Mouse (Mus musculus): ENCODE data around the gene Dlg4. TPM values are rescaled to one million over a fixed set of nuclear protein-coding genes. Genes with fewer than 3 reads are reported as not detected.
A peak's percentile ranks its signal among the peaks of the same experiment; 100 is the strongest.

Gene Dlg4
- polyA plus RNA-seq (2012; rRNA removed): 8.1 and 8.3 TPM in 2 replicates

GRCm38 (mm10) chr11:70016669-70017068 is at the start of gene Dlg4:
Dlg4 (plus strand) TSS chr11:70016942.
- WGBS: 78% methylated on average over 3 of the region's 3 CpGs
- Histone ChIP-seq H3K4me3 (ENCODE audit: insufficient read depth, low read depth, low read length) (no peak within 1 kb of the TSS), H3K4me1 (ENCODE audit: control insufficient read depth, insufficient read depth, low read length) (peaks cover 15% of the 10 kb centered on the region; the same call in 1 of the 2 replicates), H3K27me3 (replicated peaks; ENCODE audit: control insufficient read depth, insufficient read depth, low read length) (no peaks in the 10 kb centered on the region), H3K27ac (ENCODE audit: insufficient read depth, low read depth, low read length) (no peak within 1 kb of the TSS), H3K36me3 (ENCODE audit: control insufficient read depth, insufficient read depth, low read length) (no peaks in the 10 kb centered on the region; the same call in 1 of the 2 replicates)
- TF ChIP-seq POLR2A (IDR thresholded peaks at IDR 0.05; ENCODE audit: low read depth, low read length): no peak
- no peak for TF ChIP-seq CTCF (conservative IDR thresholded peaks at IDR 0.05; ENCODE audit: insufficient read depth, insufficient read length, low read depth, low read length)
- DNase-seq: no peak

- WGBS: 40% methylated on average over 4 of the region's 4 CpGs
- peaks cover 3% of the 10 kb centered on the region; the same call in 1 of the 2 replicates for H3K4me1 ChIP-seq (ENCODE audit: control insufficient read depth, insufficient read depth, low read length)
- no peaks in the 10 kb centered on the region; the same call in 1 of the 2 replicates for H3K36me3 ChIP-seq (ENCODE audit: control insufficient read depth, insufficient read depth, low read length)
- DNase-seq: no peak
- no peak overlapping the region for H3K27ac ChIP-seq (ENCODE audit: insufficient read depth, low read depth, low read length)
- no peak for TF ChIP-seq POLR2A (IDR thresholded peaks at IDR 0.05; ENCODE audit: low read depth, low read length)
- no peak for TF ChIP-seq CTCF (conservative IDR thresholded peaks at IDR 0.05; ENCODE audit: insufficient read depth, insufficient read length, low read depth, low read length)
- no peak overlapping the region for H3K4me3 ChIP-seq (ENCODE audit: insufficient read depth, low read depth, low read length)
- H3K27me3 ChIP-seq (replicated peaks; ENCODE audit: control insufficient read depth, insufficient read depth, low read length): peaks cover 1% of the 10 kb centered on the region; the same call in 1 of the 2 replicates
These were observed 47.9 kb upstream of the Dlg4 start for GRCm38 (mm10) chr11:69968793-69969192.

GRCm38 (mm10) chr11:69970222-69970621 is 46.5 kb upstream of the Dlg4 start:
- TF ChIP-seq CTCF (conservative IDR thresholded peaks at IDR 0.05; ENCODE audit: insufficient read depth, insufficient read length, low read depth, low read length) (no peak), POLR2A (IDR thresholded peaks at IDR 0.05; ENCODE audit: low read depth, low read length) (no peak)
- Histone ChIP-seq H3K36me3 (ENCODE audit: control insufficient read depth, insufficient read depth, low read length) (no peaks in the 10 kb centered on the region; the same call in none of the 2 replicates), H3K27me3 (replicated peaks; ENCODE audit: control insufficient read depth, insufficient read depth, low read length) (peaks cover 1% of the 10 kb centered on the region; the same call in 1 of the 2 replicates), H3K4me1 (ENCODE audit: control insufficient read depth, insufficient read depth, low read length) (peaks cover 3% of the 10 kb centered on the region; the same call in 1 of the 2 replicates), H3K4me3 (ENCODE audit: insufficient read depth, low read depth, low read length) (no peak overlapping the region), H3K27ac (ENCODE audit: insufficient read depth, low read depth, low read length) (no peak overlapping the region)
- no peak for DNase-seq
- WGBS: 52% methylated on average over 6 of the region's 6 CpGs

- no peak overlapping the region for H3K27ac ChIP-seq (ENCODE audit: insufficient read depth, low read depth, low read length)
- WGBS: 72% methylated on average over 3 of the region's 3 CpGs
- peaks cover 3% of the 10 kb centered on the region; the same call in 1 of the 2 replicates for H3K4me1 ChIP-seq (ENCODE audit: control insufficient read depth, insufficient read depth, low read length)
- H3K27me3 ChIP-seq (replicated peaks; ENCODE audit: control insufficient read depth, insufficient read depth, low read length): no peaks in the 10 kb centered on the region
- no peak overlapping the region for H3K4me3 ChIP-seq (ENCODE audit: insufficient read depth, low read depth, low read length)
- no peak for TF ChIP-seq POLR2A (IDR thresholded peaks at IDR 0.05; ENCODE audit: low read depth, low read length)
- no peak for TF ChIP-seq CTCF (conservative IDR thresholded peaks at IDR 0.05; ENCODE audit: insufficient read depth, insufficient read length, low read depth, low read length)
- DNase-seq: no peak
- no peaks in the 10 kb centered on the region; the same call in none of the 2 replicates for H3K36me3 ChIP-seq (ENCODE audit: control insufficient read depth, insufficient read depth, low read length)
These were observed 46.0 kb upstream of the Dlg4 start for GRCm38 (mm10) chr11:69970775-69971174.

- TF ChIP-seq CTCF (conservative IDR thresholded peaks at IDR 0.05; ENCODE audit: insufficient read depth, insufficient read length, low read depth, low read length) (no peak), POLR2A (IDR thresholded peaks at IDR 0.05; ENCODE audit: low read depth, low read length) (no peak)
- H3K36me3 ChIP-seq (ENCODE audit: control insufficient read depth, insufficient read depth, low read length): no peaks in the 10 kb centered on the region; the same call in none of the 2 replicates
- WGBS: 92% methylated on average over 2 of the region's 2 CpGs
These were observed 41.8 kb upstream of the Dlg4 start for GRCm38 (mm10) chr11:69974907-69975306.

GRCm38 (mm10) chr11:69976271-69976670 is 40.5 kb upstream of the Dlg4 start:
- 87% methylated on average over 4 of the region's 4 CpGs for WGBS
- DNase-seq: no peak
- Histone ChIP-seq H3K4me3 (ENCODE audit: insufficient read depth, low read depth, low read length) (no peak overlapping the region), H3K36me3 (ENCODE audit: control insufficient read depth, insufficient read depth, low read length) (no peaks in the 10 kb centered on the region; the same call in none of the 2 replicates), H3K27me3 (replicated peaks; ENCODE audit: control insufficient read depth, insufficient read depth, low read length) (no peaks in the 10 kb centered on the region), H3K27ac (ENCODE audit: insufficient read depth, low read depth, low read length) (no peak overlapping the region), H3K4me1 (ENCODE audit: control insufficient read depth, insufficient read depth, low read length) (no peaks in the 10 kb centered on the region)
- no peak for TF ChIP-seq CTCF (conservative IDR thresholded peaks at IDR 0.05; ENCODE audit: insufficient read depth, insufficient read length, low read depth, low read length)
- TF ChIP-seq POLR2A (IDR thresholded peaks at IDR 0.05; ENCODE audit: low read depth, low read length): no peak

More at GRCm38 (mm10) chr11:69974907-69975306, 41.8 kb upstream of the Dlg4 start:
- H3K4me1 ChIP-seq (ENCODE audit: control insufficient read depth, insufficient read depth, low read length): no peaks in the 10 kb centered on the region; the same call in 1 of the 2 replicates
- no peak overlapping the region for H3K4me3 ChIP-seq (ENCODE audit: insufficient read depth, low read depth, low read length)
- no peak for DNase-seq
- no peak overlapping the region for H3K27ac ChIP-seq (ENCODE audit: insufficient read depth, low read depth, low read length)
- H3K27me3 ChIP-seq (replicated peaks; ENCODE audit: control insufficient read depth, insufficient read depth, low read length): no peaks in the 10 kb centered on the region

GRCm38 (mm10) chr11:69979827-69980195 is 36.9 kb upstream of the Dlg4 start:
- 3% methylated on average over 16 of the region's 16 CpGs for WGBS
- no peak for TF ChIP-seq POLR2A (IDR thresholded peaks at IDR 0.05; ENCODE audit: low read depth, low read length)
- TF ChIP-seq CTCF (conservative IDR thresholded peaks at IDR 0.05; ENCODE audit: insufficient read depth, insufficient read length, low read depth, low read length): no peak
- Histone ChIP-seq H3K27ac (ENCODE audit: insufficient read depth, low read depth, low read length) (peak overlapping the region; percentile 89; the same call in 1 of the 2 replicates), H3K4me1 (ENCODE audit: control insufficient read depth, insufficient read depth, low read length) (peaks cover 9% of the 10 kb centered on the region; the same call in 1 of the 2 replicates), H3K27me3 (replicated peaks; ENCODE audit: control insufficient read depth, insufficient read depth, low read length) (no peaks in the 10 kb centered on the region), H3K36me3 (ENCODE audit: control insufficient read depth, insufficient read depth, low read length) (peaks cover 2% of the 10 kb centered on the region; the same call in 1 of the 2 replicates), H3K4me3 (ENCODE audit: insufficient read depth, low read depth, low read length) (peak overlapping the region; percentile 80)
- DNase-seq: no peak
